In the genomic region with DNA sequence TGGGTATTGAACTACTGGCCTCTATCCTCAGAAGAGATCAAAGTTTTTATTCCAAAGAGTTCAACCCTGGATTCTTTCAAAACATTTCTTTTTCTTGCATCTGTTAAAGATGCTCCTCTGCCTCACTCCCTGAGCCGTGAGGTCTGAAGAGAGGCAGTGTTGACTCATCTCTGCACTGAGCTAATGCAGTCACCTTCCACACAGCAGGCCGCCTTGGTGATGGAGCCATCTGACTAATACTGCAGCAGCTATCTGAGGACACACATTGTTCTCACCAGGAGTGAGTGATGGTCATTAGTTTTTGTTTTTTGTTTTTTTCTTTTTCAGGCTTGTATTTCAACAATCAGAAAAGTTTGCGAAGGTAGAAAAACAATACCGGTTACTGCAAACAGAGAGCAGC, we compare ENCODE assay signal across 19 mouse cellular contexts. TPM values are rescaled to one million over a fixed set of nuclear protein-coding genes. Genes with fewer than 3 reads are reported as not detected.
A peak's percentile ranks its signal among the peaks of the same experiment; 100 is the strongest.
DNase-seq lines count a peak whose midpoint lies in the region; ATAC-seq lines count a peak whose summit lies in the region.
"Had no signal": no experiment of that assay in that cellular context is flagged by ENCODE, and none has a peak within 500 bp of the region (broad histone marks: within the 10 kb centered on the region; RNA-seq: fewer than 3 reads in every experiment).

No protein-coding gene starts in this region.

- intact Hi-C loops in heart, postnatal 10 days (cut with DNase I): no loop called here

- H3K9ac ChIP-seq in forebrain, embryonic 13.5 days: no peak overlapping the region
- H3K9ac ChIP-seq: embryonic facial prominence, embryonic 13.5 days; heart, embryonic 13.5 days; hindbrain, embryonic 13.5 days had no signal

- DNase-seq in adrenal gland, postnatal 10 days: peak; percentile 10
- no peak for DNase-seq in adrenal gland, postnatal 25 days
- DNase-seq in heart, embryonic 10.5 days (ENCODE audit: low spot score): peak; percentile 14
- no peak for DNase-seq in heart, postnatal 10 days
- DNase-seq in brain, adult 2 months (ENCODE audit: low read depth, low spot score): peak; percentile 73
- no peak for DNase-seq in midbrain, embryonic 10.5 days (ENCODE audit: low spot score)
- DNase-seq: cerebellum, adult 18-20 months; cerebellum, adult 9-11 months; cerebellum, postnatal 36 days; gastrocnemius, postnatal 10 days; kidney, adult 11 months; kidney, adult 9 months had no signal

- H3K36me3 ChIP-seq in heart, embryonic 10.5 days: peaks cover 30% of the 10 kb centered on the region
- H3K36me3 ChIP-seq in midbrain, embryonic 10.5 days: 0 out of 2 replicates have a peak, but pooled peaks cover 7% of the 10 kb centered on the region
- no peaks in the 10 kb centered on the region for H3K36me3 ChIP-seq in forebrain, embryonic 13.5 days (ENCODE audit: poor library complexity, severe bottlenecking)

- H3K27me3 ChIP-seq in heart, embryonic 10.5 days (ENCODE audit: insufficient read depth, poor library complexity, severe bottlenecking): no peaks in the 10 kb centered on the region
- H3K27me3 ChIP-seq in midbrain, embryonic 10.5 days (ENCODE audit: low read depth, poor library complexity, severe bottlenecking): no peaks in the 10 kb centered on the region
- H3K27me3 ChIP-seq in forebrain, embryonic 13.5 days: no peaks in the 10 kb centered on the region
- H3K27me3 ChIP-seq: embryonic facial prominence, embryonic 13.5 days; heart, embryonic 13.5 days; hindbrain, embryonic 13.5 days had no signal

- ATAC-seq in forebrain, embryonic 13.5 days: no peak
- ATAC-seq: activated CD4-positive, CD25-positive, alpha-beta regulatory T cell, adult 4 months; forebrain, embryonic 14.5 days; hindbrain, postnatal 0 days had no signal

- H3K4me3 ChIP-seq in heart, embryonic 10.5 days: no peak overlapping the region
- no peak overlapping the region for H3K4me3 ChIP-seq in midbrain, embryonic 10.5 days
- H3K4me3 ChIP-seq in forebrain, embryonic 13.5 days: no peak overlapping the region
- H3K4me3 ChIP-seq: embryonic facial prominence, embryonic 13.5 days; heart, embryonic 13.5 days; hindbrain, embryonic 13.5 days had no signal

- no peaks in the 10 kb centered on the region for H3K9me3 ChIP-seq in heart, embryonic 10.5 days
- no peaks in the 10 kb centered on the region for H3K9me3 ChIP-seq in midbrain, embryonic 10.5 days (replicated peaks)
- H3K9me3 ChIP-seq in forebrain, embryonic 13.5 days (replicated peaks): no peaks in the 10 kb centered on the region
- H3K9me3 ChIP-seq: embryonic facial prominence, embryonic 13.5 days; heart, embryonic 13.5 days; hindbrain, embryonic 13.5 days had no signal

- no peaks in the 10 kb centered on the region for H3K4me1 ChIP-seq in heart, embryonic 10.5 days
- H3K4me1 ChIP-seq in midbrain, embryonic 10.5 days: no peaks in the 10 kb centered on the region
- H3K4me1 ChIP-seq in forebrain, embryonic 13.5 days: no peaks in the 10 kb centered on the region
- H3K4me1 ChIP-seq: embryonic facial prominence, embryonic 13.5 days; heart, embryonic 13.5 days; hindbrain, embryonic 13.5 days had no signal

- H3K4me2 ChIP-seq in forebrain, embryonic 13.5 days: no peak overlapping the region
- H3K4me2 ChIP-seq: embryonic facial prominence, embryonic 13.5 days; heart, embryonic 13.5 days; hindbrain, embryonic 13.5 days had no signal

- 81% methylated on average over 4 of the region's 4 CpGs for WGBS in heart, embryonic 10.5 days
- 79% methylated on average over 4 of the region's 4 CpGs for WGBS in midbrain, embryonic 10.5 days
- WGBS in forebrain, embryonic 13.5 days: 87% methylated on average over 4 of the region's 4 CpGs

- no peak overlapping the region for H3K27ac ChIP-seq in heart, embryonic 10.5 days
- no peak overlapping the region for H3K27ac ChIP-seq in midbrain, embryonic 10.5 days (replicated peaks)
- H3K27ac ChIP-seq in forebrain, embryonic 13.5 days: no peak overlapping the region
- H3K27ac ChIP-seq: embryonic facial prominence, embryonic 13.5 days; heart, embryonic 13.5 days; hindbrain, embryonic 13.5 days; hindbrain, postnatal 0 days had no signal

RNA-seq across cellular contexts. Expression of gene Ikbip, which starts 10.1 kb away (rescaled TPM):
- 10 to 100 TPM; 30.4 to 34.5 TPM for total RNA-seq in adrenal gland, postnatal 10 days (2021)
- 32.8 and 34.0 TPM in 2 replicates for total RNA-seq in adrenal gland, postnatal 25 days (2021)
- 39.1 and 39.2 TPM in 2 replicates for polyA plus RNA-seq in heart, embryonic 10.5 days (2016; fragmentation: Nextera tagmentation; extraction: Ambion mirVana)
- 10 to 100 TPM; 24.1 to 25.1 TPM for total RNA-seq in heart, postnatal 10 days (2021)
- polyA plus RNA-seq in midbrain, embryonic 10.5 days (2016; fragmentation: Nextera tagmentation; extraction: Ambion mirVana): 20.9 and 23.0 TPM in 2 replicates
- 13.0 and 14.7 TPM in 2 replicates for polyA plus RNA-seq in forebrain, embryonic 13.5 days (2015; fragmentation: Nextera tagmentation; extraction: Ambion mirVana)

RNA-seq across cellular contexts. Expression of gene Apaf1, which starts 10.2 kb away (rescaled TPM):
- 10 to 100 TPM; 13.5 to 14.7 TPM for total RNA-seq in adrenal gland, postnatal 10 days (2021)
- total RNA-seq in adrenal gland, postnatal 25 days (2021): 6.2 and 8.3 TPM in 2 replicates
- 17.7 and 17.8 TPM in 2 replicates for polyA plus RNA-seq in heart, embryonic 10.5 days (2016; fragmentation: Nextera tagmentation; extraction: Ambion mirVana)
- total RNA-seq in heart, postnatal 10 days (2021): 10 to 100 TPM; 15.1 to 16.4 TPM
- 18.1 and 21.5 TPM in 2 replicates for polyA plus RNA-seq in midbrain, embryonic 10.5 days (2016; fragmentation: Nextera tagmentation; extraction: Ambion mirVana)
- polyA plus RNA-seq in forebrain, embryonic 13.5 days (2015; fragmentation: Nextera tagmentation; extraction: Ambion mirVana): 19.8 and 20.2 TPM in 2 replicates

RNA-seq across cellular contexts. Expression of gene Slc25a3, which starts 31.0 kb away (rescaled TPM):
- total RNA-seq in adrenal gland, postnatal 10 days (2021): 100 to 1,000 TPM; 725 to 758 TPM
- 873 and 948 TPM in 2 replicates for total RNA-seq in adrenal gland, postnatal 25 days (2021)
- polyA plus RNA-seq in heart, embryonic 10.5 days (2016; fragmentation: Nextera tagmentation; extraction: Ambion mirVana): 602 and 803 TPM in 2 replicates
- 1,000 to 10,000 TPM; 2,219 to 2,275 TPM for total RNA-seq in heart, postnatal 10 days (2021)
- polyA plus RNA-seq in midbrain, embryonic 10.5 days (2016; fragmentation: Nextera tagmentation; extraction: Ambion mirVana): 384 and 388 TPM in 2 replicates
- 439 and 465 TPM in 2 replicates for polyA plus RNA-seq in forebrain, embryonic 13.5 days (2015; fragmentation: Nextera tagmentation; extraction: Ambion mirVana)

Comparison
In these comparisons a context has a peak if more than half of its experiments do, and no peak if none do; other contexts are left out.
1. DNase-seq: peak in adrenal gland, postnatal 10 days (single experiment), heart, embryonic 10.5 days (single experiment) and brain, adult 2 months (single experiment); none in adrenal gland, postnatal 25 days (single experiment), heart, postnatal 10 days (0 of 2) and midbrain, embryonic 10.5 days (single experiment).